Mouse (Mus musculus) liver, adult 2 months (tissue): ENCODE results near the gene Sh3pxd2a.

Experiments
- CTCF ChIP-seq: fragments of 200-500 bp; IDR thresholded peaks from 2 replicates; pipeline ENCODE4 v1.5.1; 2011; ENCODE audit warnings: low read depth, low read length, control low read depth
- POLR2A ChIP-seq: fragments of 200-500 bp; IDR thresholded peaks from 2 replicates; pipeline ENCODE4 v1.6.1; 2011; ENCODE audit warnings: low read length, control low read depth; ENCODE audit not compliant: insufficient read depth; ENCODE audit errors: extremely low read depth

DNA sequence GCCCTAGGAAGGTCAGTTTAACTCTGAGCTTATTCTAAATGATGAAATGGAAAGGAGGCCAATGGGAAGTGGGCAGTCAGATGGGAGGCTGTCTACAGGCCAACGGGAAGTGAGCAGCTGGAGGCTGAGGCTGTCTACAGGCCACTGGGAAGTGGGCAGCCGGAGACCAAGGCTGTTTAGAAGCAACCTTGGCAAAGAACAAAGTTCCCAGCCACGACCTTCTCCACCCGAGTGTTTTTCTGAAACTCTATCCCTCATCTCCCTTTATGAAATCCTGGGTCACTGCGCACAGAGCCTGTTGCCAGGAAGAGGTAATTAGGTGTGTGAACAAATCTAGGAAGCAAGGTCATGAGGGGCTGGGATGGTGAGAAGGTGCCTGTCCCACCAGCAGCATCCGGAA is 47.8 kb upstream of the Sh3pxd2a start:
- TF ChIP-seq CTCF (no peak), POLR2A (no peak)
